Mouse (Mus musculus) layer of hippocampus, adult 6 months (tissue): ENCODE data around the gene Arpc5. TPM values are rescaled to one million over a fixed set of nuclear protein-coding genes. Genes with fewer than 3 reads are reported as not detected.

Experiments
- long read RNA-seq, 2 experiments: library from polyadenylated mRNA; unstranded; transcript quantifications; one replicate each; pipeline ENCODE4 v2.0.0; 2019 to 2020
- polyA plus RNA-seq: library from polyadenylated mRNA; unstranded; fragments of <200 nt; fragmentation: Nextera tagmentation; gene quantifications from 2 replicates; pipeline ENCODE4 v1.2.3, GENCODE M21; 2021

The Arpc5 gene
- polyA plus RNA-seq, result 252 and 270 TPM in 2 replicates
- long read RNA-seq, experiment 1, transcript Arpc5-202 (3 exons, 1,737 nt), result minor isoform, 6 of 542 reads
- long read RNA-seq, experiment 1, transcript Arpc5-201 (4 exons, 1,914 nt), result major isoform, 501 of 542 reads
- long read RNA-seq, experiment 1, partial matches to known transcripts, result 8 of 542 reads
- long read RNA-seq, experiment 1, other reads (novel, unspliced or antisense), result 24 of 542 reads
- long read RNA-seq, experiment 2, transcript Arpc5-201 (4 exons, 1,914 nt), result major isoform, 1,397 of 1,428 reads
- long read RNA-seq, experiment 2, transcript Arpc5-202 (3 exons, 1,737 nt), result minor isoform, 17 of 1,428 reads
- long read RNA-seq, experiment 2, partial matches to known transcripts, result 9 of 1,428 reads
- long read RNA-seq, experiment 2, other reads (novel, unspliced or antisense), result 4 of 1,428 reads

GRCm38 (mm10) chr1:152766032-152766772 is at the start of gene Arpc5, which contains the start of gene Rgl1:
TSS of gene Arpc5 (plus strand) at chr1:152766542.
TSS of gene Rgl1 (minus strand) at chr1:152766351.

DNA sequence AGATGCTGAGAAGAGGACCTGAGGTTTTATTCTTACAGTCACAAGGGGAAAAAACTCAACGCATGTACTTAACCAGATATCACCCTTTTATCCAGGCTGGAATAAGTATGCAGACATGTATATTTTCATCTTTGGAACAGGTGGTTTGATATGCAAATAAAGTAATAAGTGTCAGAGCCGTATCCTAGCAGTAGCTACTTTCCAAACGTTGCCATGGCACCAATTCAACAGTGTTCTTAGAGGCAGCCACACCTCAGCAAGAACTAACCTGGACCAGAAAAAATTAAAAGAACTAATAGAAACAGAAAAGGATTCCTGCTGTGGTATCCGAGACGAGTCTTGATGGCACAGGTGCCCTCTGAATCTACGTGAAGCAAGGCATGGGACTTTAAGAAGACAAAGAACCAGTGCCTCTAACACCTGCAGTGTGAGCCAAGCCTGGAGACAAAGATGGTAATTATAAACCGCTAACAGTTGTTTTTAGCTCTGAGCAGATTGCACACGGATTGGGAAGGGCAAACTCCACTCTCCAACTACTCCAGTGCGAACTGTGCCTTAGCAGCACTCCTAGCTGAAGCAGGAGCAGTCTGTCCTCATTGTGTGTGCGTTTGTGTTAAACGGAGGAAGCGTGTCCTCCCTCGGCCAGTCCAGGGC is 15.9 kb upstream of the Arpc5 start, which contains the start of gene Apobec4:
TSS of gene Apobec4 (plus strand) at position 240 of the 654 bp plus-strand sequence.

GRCm38 (mm10) chr1:152799897-152800296 is 33.6 kb downstream of the Arpc5 start, which contains the start of gene Ncf2:
TSS of gene Ncf2 (plus strand) at chr1:152800194.

Other genes starting within 250 kb of the Arpc5 start
- not detected in 2 replicates for gene Apobec4, start 16.0 kb upstream of the Arpc5 start, polyA plus RNA-seq
- gene Rgl1, start 191 bp upstream of the Arpc5 start, polyA plus RNA-seq, result 34.2 and 35.7 TPM in 2 replicates
- gene Ncf2, start 33.7 kb downstream of the Arpc5 start, polyA plus RNA-seq, result 1.9 and 2.5 TPM in 2 replicates
- 18.3 and 20.5 TPM in 2 replicates for gene Smg7, start 136.1 kb downstream of the Arpc5 start, polyA plus RNA-seq
- gene Nmnat2, start 188.5 kb downstream of the Arpc5 start, polyA plus RNA-seq, result 58.9 and 81.6 TPM in 2 replicates